Mouse (Mus musculus) ES-Bruce4 (cell line): Measurements from ENCODE around the gene Ech1.
A peak's percentile ranks its signal among the peaks of the same experiment; 100 is the strongest.

Experiments used
- CTCF ChIP-seq: IDR thresholded peaks from one replicate; pipeline ENCODE4 v1.8.1; 2011; ENCODE audit warnings: low read depth, low read length
- POLR2A ChIP-seq: IDR thresholded peaks from one replicate; pipeline ENCODE4 v1.8.1; 2011; ENCODE audit warnings: low read length; ENCODE audit not compliant: insufficient read depth

DNA sequence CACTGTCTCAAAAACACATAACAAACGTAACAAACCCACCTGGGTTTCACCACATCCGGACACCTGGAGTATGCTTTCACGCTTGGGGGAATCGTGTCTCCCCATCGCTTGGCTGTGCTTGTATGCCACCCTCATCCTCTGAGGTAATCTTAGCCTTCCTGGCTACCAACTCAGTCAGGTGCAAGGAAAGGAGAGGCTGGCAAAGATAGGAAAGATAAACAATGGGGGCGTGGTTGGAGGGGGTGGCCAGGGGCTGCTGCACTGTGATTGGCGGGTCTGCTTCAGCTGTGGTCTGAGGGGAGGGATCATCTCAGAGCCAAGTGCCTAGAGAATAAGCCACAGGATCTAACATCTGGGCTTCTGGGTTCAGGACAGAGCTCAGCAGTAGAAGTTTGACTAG lies 54.6 kb downstream of the Ech1 start:
- TF ChIP-seq CTCF, result no peak
- TF ChIP-seq POLR2A, result peak; percentile 18
